Mouse (Mus musculus) hematopoietic stem cell, adult 5-6 weeks (primary cell): ENCODE measurements around the gene Tubb5. TPM values are rescaled to one million over a fixed set of nuclear protein-coding genes. Genes with fewer than 3 reads are reported as not detected.

ENCODE experiments used
- ATAC-seq, 2 experiments: fragments of 125-278 bp in 1 of 2; replicated peaks in 1 of 2; 2 replicates each; pipeline ENCODE4 v1.8.0; 2016 to 2017; ENCODE audit warnings: inconsistent platforms in 2 of 2, mild to moderate bottlenecking in 2 of 2, moderate number of reproducible peaks in 2 of 2, low read depth in 1 of 2, moderate TSS enrichment in 1 of 2; ENCODE audit not compliant: low FRiP score in 2 of 2, poor library complexity in 2 of 2, severe bottlenecking in 2 of 2, insufficient read depth in 1 of 2, low TSS enrichment in 1 of 2
- total RNA-seq: library from RNA; stranded (forward); fragments of 172-1452, 232-1000 nt; gene quantifications from 2 replicates; pipeline ENCODE4 v1.2.3, GENCODE M21; 2017

The Tubb5 gene
- total RNA-seq, 1 experiment from 2014 or later = 988 TPM

- ATAC-seq = peak in 1 of 2 experiments; percentile 18; a peak in 1 of 4 replicates
Measured at GRCm38 (mm10) chr17:35836178-35836965, 1.7 kb downstream of the Tubb5 start.

GRCm38 (mm10) chr17:35835424-35836140 is 2.5 kb downstream of the Tubb5 start:
- ATAC-seq = no peak

GRCm38 (mm10) chr17:35834696-35835422 is 3.2 kb downstream of the Tubb5 start:
- ATAC-seq = no peak

GRCm38 (mm10) chr17:35833894-35834293 is 4.2 kb downstream of the Tubb5 start:
- no peak for ATAC-seq

- ATAC-seq = no peak
Measured at GRCm38 (mm10) chr17:35833239-35833751, 4.8 kb downstream of the Tubb5 start.

GRCm38 (mm10) chr17:35832400-35833238 is 5.5 kb downstream of the Tubb5 start:
- ATAC-seq = no peak

- peak; percentile 93 to 97 for ATAC-seq
Measured at GRCm38 (mm10) chr17:35829737-35830136, 8.4 kb downstream of the Tubb5 start.

- no peak for ATAC-seq
Measured at GRCm38 (mm10) chr17:35825109-35825850, 12.8 kb downstream of the Tubb5 start.

GRCm38 (mm10) chr17:35824402-35824801 is 13.7 kb downstream of the Tubb5 start:
- ATAC-seq = no peak

- peak; percentile 56 to 66 for ATAC-seq
Measured at GRCm38 (mm10) chr17:35822964-35823937, 14.9 kb downstream of the Tubb5 start, which contains the start of gene Flot1. Flot1 (plus strand) TSS chr17:35823230.

GRCm38 (mm10) chr17:35822564-35822963 is 15.5 kb downstream of the Tubb5 start:
- ATAC-seq = no peak

- peak; percentile 44 to 52 for ATAC-seq
Measured at GRCm38 (mm10) chr17:35821439-35822430, 16.4 kb downstream of the Tubb5 start, which contains the start of gene Ier3. Ier3 (plus strand) TSS chr17:35821684.

GRCm38 (mm10) chr17:35820111-35820510 is 18.0 kb downstream of the Tubb5 start:
- no peak for ATAC-seq

- no peak for ATAC-seq
Measured at GRCm38 (mm10) chr17:35817226-35817625, 20.9 kb downstream of the Tubb5 start.
